Mouse (Mus musculus): Measurements from ENCODE around the gene Zfp830. TPM values are rescaled to one million over a fixed set of nuclear protein-coding genes. Genes with fewer than 3 reads are reported as not detected.
A peak's percentile ranks its signal among the peaks of the same experiment; 100 is the strongest.

The Zfp830 gene
- polyA plus RNA-seq, 1 experiment from 2014 or later = 27.1 TPM

GRCm38 (mm10) chr11:82752349-82753115 lies 11.6 kb upstream of the Zfp830 start:
- Histone ChIP-seq H3K36me3 (ENCODE audit: control insufficient read depth, insufficient read depth, low read length) (no peaks in the 10 kb centered on the region), H3K27ac (replicated peaks in 1 of 2; ENCODE audit: control insufficient read depth in 1 of 2, insufficient read depth in 1 of 2, low read depth in 2 of 2, low read length in 2 of 2) (no peak overlapping the region), H3K9ac (ENCODE audit: low read length) (no peak overlapping the region), H3K4me3 (ENCODE audit: control insufficient read depth in 1 of 2, insufficient read depth in 1 of 2, low read depth in 1 of 2, low read length in 2 of 2) (no peak overlapping the region), H3K4me2 (ENCODE audit: low read length) (no peak overlapping the region), H3K27me3 (ENCODE audit: control insufficient read depth, insufficient read depth, low read length) (no peaks in the 10 kb centered on the region), H3K9me3 (ENCODE audit: control insufficient read depth, low read length) (no peaks in the 10 kb centered on the region), H3K4me1 (ENCODE audit: control insufficient read depth in 2 of 2, insufficient read depth in 2 of 2, low read length in 2 of 2) (no peaks in the 10 kb centered on the region)
- WGBS = 71% methylated on average over 6 of the region's 6 CpGs
- ATAC-seq (ENCODE audit: insufficient number of reproducible peaks, insufficient read depth, low FRiP score, low read depth) = no peak

- Histone ChIP-seq H3K9me3 (ENCODE audit: control insufficient read depth, low read length) (no peaks in the 10 kb centered on the region), H3K4me3 (ENCODE audit: control insufficient read depth in 1 of 2, insufficient read depth in 1 of 2, low read depth in 1 of 2, low read length in 2 of 2) (no peak overlapping the region), H3K27ac (replicated peaks in 1 of 2; ENCODE audit: control insufficient read depth in 1 of 2, insufficient read depth in 1 of 2, low read depth in 2 of 2, low read length in 2 of 2) (no peak overlapping the region), H3K9ac (ENCODE audit: low read length) (no peak overlapping the region), H3K4me1 (ENCODE audit: control insufficient read depth in 2 of 2, insufficient read depth in 2 of 2, low read length in 2 of 2) (no peaks in the 10 kb centered on the region), H3K36me3 (ENCODE audit: control insufficient read depth, insufficient read depth, low read length) (no peaks in the 10 kb centered on the region), H3K4me2 (ENCODE audit: low read length) (no peak overlapping the region), H3K27me3 (ENCODE audit: control insufficient read depth, insufficient read depth, low read length) (peaks cover 8% of the 10 kb centered on the region; the same call in 1 of the 2 replicates)
- ATAC-seq (ENCODE audit: insufficient number of reproducible peaks, insufficient read depth, low FRiP score, low read depth) = no peak
- 81% methylated on average over 1 of the region's 1 CpGs for WGBS
These were observed 8.2 kb upstream of the Zfp830 start for GRCm38 (mm10) chr11:82755919-82756318.

GRCm38 (mm10) chr11:82762286-82762829 lies 1.8 kb upstream of the Zfp830 start:
- H3K9me3 ChIP-seq (ENCODE audit: control insufficient read depth, low read length) = no peaks in the 10 kb centered on the region
- no peak overlapping the region for H3K4me2 ChIP-seq (ENCODE audit: low read length)
- no peak overlapping the region for H3K27ac ChIP-seq (replicated peaks in 1 of 2; ENCODE audit: control insufficient read depth in 1 of 2, insufficient read depth in 1 of 2, low read depth in 2 of 2, low read length in 2 of 2)
- H3K4me3 ChIP-seq (ENCODE audit: control insufficient read depth in 1 of 2, insufficient read depth in 1 of 2, low read depth in 1 of 2, low read length in 2 of 2) = no peak overlapping the region
- peaks cover 4% of the 10 kb centered on the region; the same call in 1 of the 2 replicates for H3K36me3 ChIP-seq (ENCODE audit: control insufficient read depth, insufficient read depth, low read length)
- ATAC-seq (ENCODE audit: insufficient number of reproducible peaks, insufficient read depth, low FRiP score, low read depth) = no peak
- no peak overlapping the region for H3K9ac ChIP-seq (ENCODE audit: low read length)
- 81% methylated on average over 6 of the region's 6 CpGs for WGBS
- peaks cover 8% of the 10 kb centered on the region; the same call in 1 of the 2 replicates for H3K27me3 ChIP-seq (ENCODE audit: control insufficient read depth, insufficient read depth, low read length)
- peaks cover 5 to 18% of the 10 kb centered on the region in 2 experiments for H3K4me1 ChIP-seq (ENCODE audit: control insufficient read depth in 2 of 2, insufficient read depth in 2 of 2, low read length in 2 of 2)

GRCm38 (mm10) chr11:82763261-82763660 lies 884 bp upstream of the Zfp830 start:
- peak overlapping the region; percentile 92 for H3K4me2 ChIP-seq (ENCODE audit: low read length)
- 12% methylated on average over 4 of the region's 4 CpGs for WGBS
- H3K4me1 ChIP-seq (ENCODE audit: control insufficient read depth in 2 of 2, insufficient read depth in 2 of 2, low read length in 2 of 2) = peaks cover 5 to 18% of the 10 kb centered on the region in 2 experiments
- no peak for ATAC-seq (ENCODE audit: insufficient number of reproducible peaks, insufficient read depth, low FRiP score, low read depth)
- H3K9ac ChIP-seq (ENCODE audit: low read length) = peak overlapping the region; percentile 91
- no peaks in the 10 kb centered on the region for H3K9me3 ChIP-seq (ENCODE audit: control insufficient read depth, low read length)
- H3K27me3 ChIP-seq (ENCODE audit: control insufficient read depth, insufficient read depth, low read length) = peaks cover 4% of the 10 kb centered on the region; the same call in 1 of the 2 replicates
- peak overlapping the region in 1 of 2 experiments; percentile 89; a peak in 3 of 4 replicates for H3K27ac ChIP-seq (replicated peaks in 1 of 2; ENCODE audit: control insufficient read depth in 1 of 2, insufficient read depth in 1 of 2, low read depth in 2 of 2, low read length in 2 of 2)
- peaks cover 5% of the 10 kb centered on the region for H3K36me3 ChIP-seq (ENCODE audit: control insufficient read depth, insufficient read depth, low read length)
- peak overlapping the region in 1 of 2 experiments; percentile 95; a peak in 3 of 4 replicates for H3K4me3 ChIP-seq (ENCODE audit: control insufficient read depth in 1 of 2, insufficient read depth in 1 of 2, low read depth in 1 of 2, low read length in 2 of 2)

GRCm38 (mm10) chr11:82764438-82764924 lies 336 bp downstream of the Zfp830 start:
- peak overlapping the region; percentile 76 to 95 for H3K4me3 ChIP-seq (ENCODE audit: control insufficient read depth in 1 of 2, insufficient read depth in 1 of 2, low read depth in 1 of 2, low read length in 2 of 2)
- H3K36me3 ChIP-seq (ENCODE audit: control insufficient read depth, insufficient read depth, low read length) = peaks cover 17% of the 10 kb centered on the region
- no peaks in the 10 kb centered on the region for H3K27me3 ChIP-seq (ENCODE audit: control insufficient read depth, insufficient read depth, low read length)
- H3K4me1 ChIP-seq (ENCODE audit: control insufficient read depth in 2 of 2, insufficient read depth in 2 of 2, low read length in 2 of 2) = peaks cover 5 to 18% of the 10 kb centered on the region in 2 experiments
- H3K9me3 ChIP-seq (ENCODE audit: control insufficient read depth, low read length) = no peaks in the 10 kb centered on the region
- ATAC-seq (ENCODE audit: insufficient number of reproducible peaks, insufficient read depth, low FRiP score, low read depth) = peak; percentile 67
- H3K27ac ChIP-seq (replicated peaks in 1 of 2; ENCODE audit: control insufficient read depth in 1 of 2, insufficient read depth in 1 of 2, low read depth in 2 of 2, low read length in 2 of 2) = peak overlapping the region; percentile 79 to 89
- peak overlapping the region; percentile 92 for H3K4me2 ChIP-seq (ENCODE audit: low read length)
- WGBS = under 1% methylated on average over 28 of the region's 28 CpGs
- peak overlapping the region; percentile 91 for H3K9ac ChIP-seq (ENCODE audit: low read length)

- no peak for ATAC-seq (ENCODE audit: insufficient number of reproducible peaks, insufficient read depth, low FRiP score, low read depth)
- H3K4me1 ChIP-seq (ENCODE audit: control insufficient read depth in 2 of 2, insufficient read depth in 2 of 2, low read length in 2 of 2) = peaks cover 5 to 14% of the 10 kb centered on the region in 2 experiments
- H3K4me2 ChIP-seq (ENCODE audit: low read length) = peak overlapping the region; percentile 88
- no peaks in the 10 kb centered on the region for H3K9me3 ChIP-seq (ENCODE audit: control insufficient read depth, low read length)
- WGBS = 51% methylated on average over 5 of the region's 5 CpGs
- H3K27me3 ChIP-seq (ENCODE audit: control insufficient read depth, insufficient read depth, low read length) = no peaks in the 10 kb centered on the region
- H3K27ac ChIP-seq (replicated peaks in 1 of 2; ENCODE audit: control insufficient read depth in 1 of 2, insufficient read depth in 1 of 2, low read depth in 2 of 2, low read length in 2 of 2) = peak overlapping the region in 1 of 2 experiments; percentile 95; a peak in 1 of 4 replicates
- peak overlapping the region; percentile 87 to 88 for H3K4me3 ChIP-seq (ENCODE audit: control insufficient read depth in 1 of 2, insufficient read depth in 1 of 2, low read depth in 1 of 2, low read length in 2 of 2)
- H3K36me3 ChIP-seq (ENCODE audit: control insufficient read depth, insufficient read depth, low read length) = peaks cover 19% of the 10 kb centered on the region
- H3K9ac ChIP-seq (ENCODE audit: low read length) = peak overlapping the region; percentile 97
These were observed 16.0 kb downstream of the Zfp830 start for GRCm38 (mm10) chr11:82780134-82780533.

- peaks cover 5 to 14% of the 10 kb centered on the region in 2 experiments for H3K4me1 ChIP-seq (ENCODE audit: control insufficient read depth in 2 of 2, insufficient read depth in 2 of 2, low read length in 2 of 2)
- ATAC-seq (ENCODE audit: insufficient number of reproducible peaks, insufficient read depth, low FRiP score, low read depth) = peak; percentile 92
- peak within 1 kb of the TSS; percentile 95 to 98 for H3K27ac ChIP-seq (replicated peaks in 1 of 2; ENCODE audit: control insufficient read depth in 1 of 2, insufficient read depth in 1 of 2, low read depth in 2 of 2, low read length in 2 of 2)
- H3K4me3 ChIP-seq (ENCODE audit: control insufficient read depth in 1 of 2, insufficient read depth in 1 of 2, low read depth in 1 of 2, low read length in 2 of 2) = peak within 1 kb of the TSS; percentile 87 to 88
- WGBS = under 1% methylated on average over 81 of the region's 90 CpGs
- H3K4me2 ChIP-seq (ENCODE audit: low read length) = peak within 1 kb of the TSS; percentile 88
- no peaks in the 10 kb centered on the region for H3K27me3 ChIP-seq (ENCODE audit: control insufficient read depth, insufficient read depth, low read length)
- no peaks in the 10 kb centered on the region for H3K9me3 ChIP-seq (ENCODE audit: control insufficient read depth, low read length)
- H3K36me3 ChIP-seq (ENCODE audit: control insufficient read depth, insufficient read depth, low read length) = peaks cover 30% of the 10 kb centered on the region
- H3K9ac ChIP-seq (ENCODE audit: low read length) = peak within 1 kb of the TSS; percentile 97
These were observed 17.1 kb downstream of the Zfp830 start, which contains the start of gene Lig3 for GRCm38 (mm10) chr11:82780983-82781903. Lig3 (plus strand) TSS chr11:82781108.

All from heart, embryonic 14.5 days (tissue).